Mouse (Mus musculus) spleen, adult 2 months (tissue): Measurements from ENCODE around the gene Yme1l1.

Source experiments
- CTCF ChIP-seq: fragments of 200-500 bp; IDR thresholded peaks from 2 replicates; pipeline ENCODE4 v1.5.1; 2011; ENCODE audit warnings: mild to moderate bottlenecking, inconsistent platforms; ENCODE audit not compliant: insufficient read depth, insufficient read length, insufficient replicate concordance; ENCODE audit errors: extremely low read depth
- POLR2A ChIP-seq: fragments of 200-500 bp; IDR thresholded peaks from 2 replicates; pipeline ENCODE4 v1.6.1; 2011; ENCODE audit warnings: low read depth, low read length, inconsistent platforms

- TF ChIP-seq CTCF: no peak
- TF ChIP-seq POLR2A: no peak
Observed at GRCm38 (mm10) chr2:23213661-23214060, 57.5 kb downstream of the Yme1l1 start.
